Mouse (Mus musculus) monocyte, adult 2 months (primary cell): Measurements from ENCODE around the gene Rbfox3.

Experiments used
- DNase-seq, 2 experiments: peaks; one replicate each; pipeline ENCODE4 v3.0.0; 2022; ENCODE audit warnings: low spot score in 2 of 2, low read depth in 1 of 2

Gene Rbfox3

GRCm38 (mm10) chr11:118671958-118672357 lies 239.4 kb downstream of the Rbfox3 start:
- no peak for DNase-seq

GRCm38 (mm10) chr11:118671216-118671615 lies 240.2 kb downstream of the Rbfox3 start:
- DNase-seq: no peak

DNA sequence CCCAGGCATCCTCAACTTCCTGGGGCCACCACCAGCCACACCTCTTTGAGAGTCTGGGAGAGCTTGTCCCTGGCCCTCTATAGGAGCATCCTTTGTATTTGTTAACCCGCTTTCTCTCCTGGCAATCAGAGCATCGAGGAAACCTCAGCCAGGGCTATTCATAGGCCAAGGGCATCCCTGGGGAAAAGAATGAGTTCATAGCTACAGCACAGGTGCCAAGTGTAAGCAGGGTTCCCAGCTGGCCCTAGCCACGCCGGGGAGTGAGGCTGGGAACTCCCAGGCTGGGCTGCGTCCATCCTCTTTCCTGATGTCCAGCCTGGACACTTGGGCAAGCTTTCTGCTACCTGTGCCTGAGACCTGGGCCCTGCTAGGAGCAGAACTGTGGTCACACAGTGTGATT lies 241.6 kb downstream of the Rbfox3 start:
- DNase-seq: no peak

DNA sequence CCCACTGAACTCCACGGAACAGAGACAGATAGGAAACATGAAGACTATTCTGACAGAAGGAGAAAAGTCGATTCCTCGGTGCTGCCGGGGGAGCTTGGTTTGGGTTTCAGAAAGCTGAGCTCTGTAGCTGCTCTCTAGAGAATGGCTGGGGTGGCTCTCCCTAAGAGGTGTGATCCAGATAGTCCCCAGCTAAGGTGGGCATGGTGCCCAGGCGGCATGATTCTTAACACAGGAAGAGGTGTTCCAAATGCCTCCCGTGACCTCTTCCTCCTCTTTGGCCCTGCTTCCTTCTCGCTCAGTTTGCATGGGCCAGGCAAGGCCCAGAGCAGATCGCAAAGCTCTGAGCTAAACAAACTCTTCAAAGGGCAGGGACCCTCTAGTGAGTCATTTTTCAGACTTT lies 243.0 kb downstream of the Rbfox3 start:
- DNase-seq: no peak

DNA sequence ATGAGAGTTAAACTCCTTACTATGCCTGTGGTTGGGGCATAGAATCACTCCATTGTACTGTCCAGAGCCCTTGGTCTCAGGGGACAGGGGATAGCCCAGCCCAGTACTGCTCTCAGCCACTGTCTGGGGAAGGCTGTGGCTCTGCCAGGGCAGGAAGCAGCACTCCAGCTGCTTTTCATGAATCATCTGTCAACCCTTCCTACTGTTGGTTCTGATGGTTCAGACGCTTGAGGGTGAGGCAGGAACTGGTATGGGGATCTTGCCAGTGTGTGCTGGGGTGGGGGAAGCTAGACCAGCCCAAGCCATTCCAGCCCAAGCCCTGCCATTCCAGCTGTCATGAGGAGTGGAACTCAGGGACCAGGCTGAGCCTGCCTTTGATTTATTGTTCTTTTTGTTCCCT lies 243.5 kb downstream of the Rbfox3 start:
- no peak for DNase-seq

- DNase-seq: no peak
Observed at GRCm38 (mm10) chr11:118666172-118666571, 245.2 kb downstream of the Rbfox3 start.

DNA sequence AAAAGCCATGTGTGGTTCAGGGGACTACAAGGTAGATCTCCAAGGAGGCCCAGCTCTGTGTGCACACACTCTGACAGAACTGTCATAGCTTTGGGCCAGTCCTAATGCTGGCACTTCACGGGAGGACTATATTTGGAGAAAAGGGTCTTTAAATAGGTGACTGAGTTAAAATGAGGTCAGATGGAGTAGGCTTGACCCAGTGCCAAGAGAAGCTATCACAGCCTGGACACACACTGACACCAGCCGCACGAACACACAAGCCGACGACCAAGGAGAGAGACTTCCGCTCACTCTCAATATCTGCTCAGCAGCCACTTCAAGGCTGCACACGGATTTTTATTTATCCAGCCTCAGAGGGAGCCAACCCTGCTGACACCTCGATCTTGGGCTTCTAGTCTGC lies 248.1 kb downstream of the Rbfox3 start:
- DNase-seq: no peak

DNA sequence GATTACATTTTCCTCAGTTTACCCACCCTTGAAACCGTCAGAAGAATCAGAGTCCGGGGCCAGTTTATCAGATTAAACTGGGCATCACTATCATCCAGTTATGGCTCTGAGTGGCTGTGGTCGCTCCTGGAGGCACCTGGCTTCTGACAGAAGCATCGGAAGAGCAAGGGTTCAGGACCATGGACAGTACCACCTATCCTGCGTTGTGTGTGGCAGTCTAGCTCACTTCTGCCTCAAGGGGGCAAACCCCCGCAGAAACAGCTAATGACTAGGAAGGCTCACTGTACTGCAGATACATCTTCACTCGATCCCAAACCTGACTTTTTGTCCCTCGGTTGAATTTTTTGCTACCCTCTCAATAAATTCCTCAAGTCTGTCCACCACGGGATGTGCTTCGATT lies 252.1 kb downstream of the Rbfox3 start:
- DNase-seq: no peak

DNA sequence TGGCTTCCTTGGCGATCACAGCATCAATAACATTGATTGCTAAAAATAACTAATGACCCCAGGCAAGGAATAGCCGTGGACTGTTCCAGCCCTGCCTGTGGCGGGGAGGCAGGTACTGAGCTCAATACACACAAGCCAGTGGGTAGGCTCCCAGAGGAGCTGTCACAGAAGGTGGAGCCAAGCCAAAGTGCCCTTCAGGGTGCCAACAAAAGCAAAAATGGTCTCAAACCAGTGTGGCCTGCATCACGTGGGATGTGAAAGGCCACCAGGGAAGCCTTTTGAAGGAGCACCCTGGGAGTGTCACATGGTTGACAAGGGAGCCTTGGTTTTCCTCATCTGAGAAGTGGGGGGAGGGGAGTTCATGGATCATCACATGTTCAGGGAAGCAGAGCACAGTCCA lies 255.6 kb downstream of the Rbfox3 start:
- no peak for DNase-seq

DNA sequence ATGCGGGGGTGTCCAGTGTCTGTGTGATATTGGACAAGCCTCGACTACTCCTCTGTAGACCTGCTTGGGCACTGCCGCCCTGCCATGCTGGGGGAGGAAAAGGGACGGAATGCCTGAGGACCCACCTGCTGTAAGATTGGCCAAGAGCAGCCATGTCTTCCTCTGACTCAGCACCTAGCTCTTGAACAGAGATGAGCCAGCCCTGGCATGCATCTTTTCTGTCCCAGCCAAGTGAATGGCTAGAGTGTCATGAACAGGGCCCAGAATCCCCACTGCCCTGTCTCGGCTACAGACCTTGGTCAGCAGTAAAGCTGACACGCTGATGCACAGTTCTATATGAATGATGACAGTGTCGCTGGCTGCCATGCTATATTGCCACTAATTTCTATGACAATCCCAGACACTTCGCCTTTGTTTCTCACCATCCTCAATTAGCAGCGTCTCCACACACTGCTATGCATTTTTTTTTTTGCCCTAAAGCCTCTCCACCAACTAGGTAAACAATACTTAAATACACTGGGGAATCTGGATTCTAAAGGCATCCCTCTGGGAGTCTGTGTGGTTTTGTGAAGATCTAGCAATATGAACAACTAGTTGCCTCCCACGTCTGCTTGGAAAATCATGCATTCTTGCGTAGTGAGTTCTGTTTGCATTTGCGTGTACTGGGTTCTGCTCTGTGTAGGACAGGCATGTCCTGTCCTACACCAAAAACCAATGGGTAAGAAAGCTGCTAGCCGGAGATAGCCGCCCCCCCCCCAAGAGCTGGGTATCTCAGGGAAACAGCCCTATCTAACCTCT lies 257.7 kb downstream of the Rbfox3 start:
- no peak for DNase-seq

DNA sequence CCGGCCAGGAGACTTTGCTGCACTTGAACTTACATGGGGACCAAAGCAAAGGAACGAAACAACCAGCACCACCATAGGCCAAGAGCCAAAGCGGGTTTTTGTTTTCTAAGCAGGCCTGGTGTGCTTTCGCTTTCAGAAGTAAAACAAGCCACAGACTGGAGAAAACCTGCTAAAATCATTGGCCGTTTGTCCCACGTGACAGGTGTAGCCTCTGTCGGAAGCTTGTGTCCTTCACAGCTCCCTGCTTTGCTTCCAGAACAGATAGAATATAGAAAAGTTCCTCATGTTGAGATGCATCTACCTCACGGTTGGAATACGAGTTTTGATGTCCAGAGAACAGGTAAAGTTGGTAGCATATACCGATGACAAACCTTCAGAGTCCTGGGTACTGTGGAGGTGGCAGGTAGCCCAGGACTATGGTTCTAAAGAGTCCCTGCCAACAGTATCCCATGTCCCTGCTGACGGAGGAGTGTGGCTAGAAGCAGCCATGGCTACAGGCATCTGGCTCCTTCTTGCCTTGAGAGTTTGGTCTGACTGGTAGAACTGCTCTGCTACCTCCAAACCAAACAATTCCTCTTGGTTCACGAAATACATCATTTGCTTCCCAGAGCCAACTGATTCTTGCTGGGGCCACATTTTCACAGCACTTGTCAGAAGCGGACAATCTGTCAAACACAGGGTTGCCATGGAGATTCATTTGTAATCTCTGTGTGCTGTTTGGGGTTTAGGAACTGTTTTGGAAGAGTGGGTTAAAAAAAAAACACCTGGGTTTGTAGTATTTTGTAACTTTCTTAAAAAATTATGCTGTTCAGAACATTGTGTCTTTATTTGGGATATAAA lies 258.8 kb downstream of the Rbfox3 start:
- DNase-seq: no peak

DNA sequence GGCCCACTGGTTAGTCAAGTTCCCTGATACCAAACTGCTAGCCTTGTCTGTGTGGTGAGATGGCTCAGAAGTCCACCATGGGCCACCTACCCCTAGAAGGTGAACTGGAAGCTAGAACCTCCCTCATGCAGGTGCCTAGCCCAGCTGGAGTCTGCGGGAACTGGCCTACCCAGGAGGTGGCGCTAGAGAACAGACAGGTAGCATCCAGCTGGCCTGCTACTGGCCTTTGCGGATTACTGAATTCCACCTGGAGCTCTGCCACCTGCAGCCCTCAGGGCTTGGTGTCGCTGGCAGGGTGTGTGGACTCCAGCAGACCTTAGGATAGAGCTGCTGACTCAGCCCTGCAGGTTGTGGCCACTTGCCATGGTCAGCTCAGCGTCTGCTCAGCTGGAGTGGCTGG lies 263.0 kb downstream of the Rbfox3 start:
- DNase-seq: no peak

DNA sequence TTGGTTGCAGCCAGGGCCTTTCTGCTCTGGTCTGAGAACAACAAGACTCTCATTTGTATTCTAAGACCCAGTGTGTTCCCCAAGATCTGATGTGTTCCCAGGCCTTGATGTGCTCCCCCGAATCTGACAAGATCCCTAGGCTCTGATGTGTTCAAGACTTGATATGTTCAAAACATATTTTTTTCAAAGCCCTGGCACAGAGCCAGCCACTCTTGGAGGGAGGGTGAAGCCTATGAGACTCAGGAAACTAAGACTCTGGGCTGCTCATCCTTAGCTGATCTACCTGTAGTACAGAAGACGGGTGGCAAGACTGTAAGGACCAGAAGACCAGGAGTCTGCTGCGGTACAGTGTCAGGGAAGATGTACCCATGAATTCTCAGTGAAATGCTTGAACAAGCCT lies 264.5 kb downstream of the Rbfox3 start:
- DNase-seq: no peak

DNA sequence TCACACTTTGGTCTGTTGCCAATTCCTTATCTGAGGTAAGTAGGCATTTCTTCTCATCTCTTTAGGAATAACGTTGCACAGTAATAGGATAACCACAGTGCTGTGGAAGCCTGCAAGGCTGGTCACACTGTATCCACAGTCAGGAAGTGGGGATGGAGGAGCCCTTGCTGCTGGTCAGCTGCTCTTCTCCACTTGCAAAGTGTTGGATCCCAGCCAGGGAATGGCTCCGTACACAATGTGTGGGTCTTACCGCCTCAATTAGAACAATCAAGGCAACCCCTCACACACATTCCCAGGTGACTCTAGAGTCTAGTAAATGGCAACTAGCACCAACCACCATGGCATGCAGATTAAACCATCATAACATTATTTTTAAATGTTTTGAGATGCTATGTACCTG lies 266.2 kb downstream of the Rbfox3 start:
- DNase-seq: no peak

GRCm38 (mm10) chr11:118640706-118641105 lies 270.7 kb downstream of the Rbfox3 start:
- no peak for DNase-seq

DNA sequence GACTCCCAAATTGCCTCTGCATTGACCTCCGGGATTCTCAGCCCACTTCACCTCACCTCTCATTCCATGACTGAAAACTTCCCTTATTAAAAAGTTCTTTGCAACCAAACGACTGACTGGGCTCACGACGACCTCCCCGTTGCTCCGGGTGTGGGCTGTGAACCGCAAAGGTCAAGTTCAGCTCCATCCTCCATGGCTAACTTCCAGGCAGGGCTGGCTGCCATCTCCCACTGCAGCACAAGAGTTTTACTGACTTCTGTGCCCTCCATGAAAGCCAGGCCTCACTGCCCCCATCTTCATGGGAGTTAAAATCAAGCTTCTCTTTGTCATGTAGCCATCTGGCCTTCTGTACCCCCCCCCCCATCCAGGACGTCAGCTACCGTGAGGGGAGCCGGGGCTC lies 273.7 kb downstream of the Rbfox3 start:
- no peak for DNase-seq

DNA sequence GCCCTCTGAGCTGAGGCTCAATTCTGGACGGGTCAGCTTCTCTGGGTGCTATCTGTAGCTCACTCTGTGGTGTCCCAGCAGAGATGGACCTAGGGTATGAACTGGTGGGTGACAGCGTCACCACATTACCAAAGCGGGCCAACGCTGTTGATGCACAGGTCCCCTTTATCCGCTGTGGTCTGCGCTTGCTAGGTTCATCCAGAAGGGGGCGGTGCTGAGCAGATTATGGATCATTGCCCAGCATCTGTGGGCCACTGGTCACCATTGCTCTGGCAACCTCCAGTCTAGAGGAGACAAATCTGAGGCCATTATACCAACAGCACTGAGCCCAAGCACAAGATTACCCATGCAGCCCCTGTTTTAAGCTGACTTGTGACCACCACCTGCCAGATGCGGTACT lies 276.8 kb downstream of the Rbfox3 start:
- no peak for DNase-seq

DNA sequence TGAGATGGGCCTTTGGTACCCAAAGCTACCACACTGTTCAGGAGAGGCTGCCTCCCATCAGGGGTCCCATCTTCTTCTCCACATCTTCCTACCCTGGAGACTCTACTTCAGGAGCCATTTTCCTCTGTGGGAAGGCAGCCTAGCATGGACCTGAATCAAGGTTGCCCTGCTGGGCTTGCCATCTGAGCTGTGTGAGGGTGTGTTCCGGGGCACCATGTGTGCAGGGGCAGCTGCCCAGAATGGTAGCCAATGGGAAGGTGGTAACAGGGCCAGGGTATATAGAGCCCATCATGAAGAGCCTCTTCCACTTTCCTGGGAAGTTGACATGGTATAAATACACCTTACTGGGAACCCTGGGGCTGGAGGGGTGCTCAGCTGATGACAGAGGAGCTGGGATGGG lies 281.7 kb downstream of the Rbfox3 start:
- DNase-seq: no peak

DNA sequence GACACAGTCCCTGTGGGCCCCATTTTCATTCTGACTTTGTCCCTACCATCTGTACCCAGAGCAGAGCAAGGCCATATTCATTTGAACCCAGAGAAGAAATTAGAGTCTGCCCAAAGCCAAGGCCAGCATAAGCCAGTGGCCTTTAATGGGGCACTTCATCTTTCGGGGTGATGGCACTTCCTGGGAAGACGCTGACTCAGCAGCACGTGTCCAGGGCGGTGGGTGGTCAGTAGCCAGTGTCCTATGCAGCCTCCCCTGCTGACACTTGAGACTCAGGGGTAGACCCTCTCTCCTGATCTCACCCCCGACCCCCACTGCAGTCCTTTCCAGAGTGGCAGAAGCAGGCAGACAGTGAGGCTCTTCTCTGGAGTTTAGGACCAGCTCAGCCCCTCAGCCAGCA lies 283.9 kb downstream of the Rbfox3 start:
- DNase-seq: no peak

GRCm38 (mm10) chr11:118620869-118621268 lies 290.5 kb downstream of the Rbfox3 start:
- DNase-seq: no peak

GRCm38 (mm10) chr11:118614126-118614525 lies 297.3 kb downstream of the Rbfox3 start:
- DNase-seq: no peak

GRCm38 (mm10) chr11:118610128-118610527 lies 301.3 kb downstream of the Rbfox3 start:
- no peak for DNase-seq
